Mouse (Mus musculus): ENCODE data around the gene Dgcr2.

Gene Dgcr2

DNA sequence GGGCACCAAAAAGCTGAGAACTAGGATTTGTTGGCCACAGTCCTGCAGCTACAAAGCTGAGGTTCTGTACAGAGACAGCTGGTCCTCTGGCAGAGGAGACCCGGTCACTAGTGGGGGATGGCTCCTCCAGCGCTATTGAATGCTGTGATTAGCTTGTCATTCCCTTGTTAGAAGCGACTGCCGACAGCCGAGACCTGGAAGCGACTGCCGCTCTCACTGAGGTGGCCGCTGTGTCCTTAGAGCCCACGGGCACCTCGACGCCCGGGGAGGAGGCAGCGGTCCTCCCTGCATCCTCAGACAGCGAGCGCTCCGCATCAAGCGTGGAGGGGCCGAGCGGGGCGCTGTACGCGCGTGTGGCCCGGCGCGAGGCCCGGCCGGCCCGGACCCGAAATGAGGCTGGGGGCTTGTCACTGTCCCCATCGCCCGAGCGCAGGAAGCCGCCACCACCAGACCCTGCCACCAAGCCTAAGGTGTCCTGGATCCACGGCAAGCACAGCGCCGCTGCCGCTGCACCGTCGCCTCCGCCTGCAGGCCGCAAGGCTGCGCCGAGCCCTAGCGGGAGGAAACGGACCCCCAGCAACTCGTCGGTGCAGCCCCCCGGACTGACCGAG, 91.7 kb downstream of the Dgcr2 start:
- peak; percentile 91 for DNase-seq

DNA sequence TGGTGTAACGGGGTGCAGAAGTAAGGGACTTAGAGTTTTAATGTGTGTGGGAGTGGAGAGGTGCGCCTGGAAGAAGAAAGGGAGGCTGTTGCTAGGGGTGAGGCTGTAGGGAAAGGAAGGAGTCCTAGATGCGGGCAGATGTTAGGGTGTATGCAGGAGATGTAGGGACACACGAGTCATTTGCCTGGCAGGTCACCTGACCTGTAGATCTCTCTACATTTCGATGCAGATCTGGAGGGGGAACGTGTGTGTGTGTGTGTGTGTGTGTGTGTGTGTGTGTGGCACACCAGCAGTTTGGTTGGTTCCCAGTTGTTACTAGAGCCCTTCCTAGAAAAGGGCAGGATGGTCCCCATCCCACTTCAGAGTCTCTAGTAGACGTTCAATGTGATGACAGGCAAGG, 93.4 kb downstream of the Dgcr2 start:
- no peak for DNase-seq

DNA sequence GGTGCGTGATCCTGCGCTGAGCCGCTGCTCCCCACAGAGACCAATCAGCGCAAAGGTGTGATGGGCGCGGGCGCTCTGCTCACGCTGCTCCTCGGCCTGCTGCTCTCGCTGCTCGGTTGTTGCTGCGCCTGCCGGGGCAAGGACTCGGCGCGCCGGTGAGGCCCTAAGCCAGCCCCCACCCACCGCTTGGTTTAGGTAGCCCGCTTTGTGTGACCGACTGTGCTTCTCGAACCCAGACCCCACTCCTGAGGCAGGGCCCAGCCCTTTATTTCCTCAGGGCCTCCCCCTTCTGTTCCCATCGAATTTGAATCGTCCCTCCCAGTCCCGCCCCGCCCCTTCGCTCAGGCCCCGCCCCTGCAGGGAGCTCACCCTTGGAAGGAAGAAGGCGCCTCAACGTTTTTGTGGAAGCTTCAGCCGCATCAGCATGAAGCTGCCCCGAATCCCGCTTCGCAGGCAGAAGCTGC, 93.9 kb downstream of the Dgcr2 start:
- DNase-seq: no peak

DNA sequence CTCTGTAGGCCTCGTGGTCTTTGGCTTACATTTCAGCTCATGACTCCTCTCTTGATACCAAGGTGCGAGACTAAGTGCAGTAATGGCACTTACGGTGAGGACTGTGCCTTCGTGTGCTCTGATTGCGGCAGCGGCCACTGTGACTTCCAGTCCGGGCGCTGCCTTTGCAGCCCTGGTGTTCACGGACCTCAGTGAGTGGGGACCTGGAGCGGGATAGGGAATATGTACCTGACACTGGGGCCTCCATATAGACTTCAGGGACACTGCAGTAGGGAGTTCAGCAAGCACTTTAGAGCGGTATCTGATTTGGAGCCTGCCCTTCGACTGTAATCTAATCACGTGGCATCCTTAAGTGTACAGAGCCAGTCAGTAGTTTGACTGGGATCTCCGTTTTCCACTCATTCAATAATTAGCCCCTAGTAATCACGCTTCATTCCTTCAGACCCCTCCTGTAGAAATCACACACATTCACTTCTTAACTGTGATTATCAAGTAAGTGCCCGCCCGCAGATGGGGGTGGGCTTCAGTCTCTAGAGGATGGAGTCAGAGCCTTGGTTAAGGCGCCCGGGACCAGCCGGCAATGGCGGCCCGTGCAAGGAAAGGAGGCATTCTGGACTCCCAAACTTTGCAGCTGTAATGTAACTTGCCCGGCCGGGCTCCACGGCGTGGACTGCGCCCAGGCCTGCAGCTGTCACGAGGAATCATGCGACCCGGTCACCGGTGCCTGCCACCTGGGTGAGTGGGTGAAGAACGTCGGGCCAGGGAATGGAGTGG, 94.5 kb downstream of the Dgcr2 start:
- no peak for DNase-seq

DNA sequence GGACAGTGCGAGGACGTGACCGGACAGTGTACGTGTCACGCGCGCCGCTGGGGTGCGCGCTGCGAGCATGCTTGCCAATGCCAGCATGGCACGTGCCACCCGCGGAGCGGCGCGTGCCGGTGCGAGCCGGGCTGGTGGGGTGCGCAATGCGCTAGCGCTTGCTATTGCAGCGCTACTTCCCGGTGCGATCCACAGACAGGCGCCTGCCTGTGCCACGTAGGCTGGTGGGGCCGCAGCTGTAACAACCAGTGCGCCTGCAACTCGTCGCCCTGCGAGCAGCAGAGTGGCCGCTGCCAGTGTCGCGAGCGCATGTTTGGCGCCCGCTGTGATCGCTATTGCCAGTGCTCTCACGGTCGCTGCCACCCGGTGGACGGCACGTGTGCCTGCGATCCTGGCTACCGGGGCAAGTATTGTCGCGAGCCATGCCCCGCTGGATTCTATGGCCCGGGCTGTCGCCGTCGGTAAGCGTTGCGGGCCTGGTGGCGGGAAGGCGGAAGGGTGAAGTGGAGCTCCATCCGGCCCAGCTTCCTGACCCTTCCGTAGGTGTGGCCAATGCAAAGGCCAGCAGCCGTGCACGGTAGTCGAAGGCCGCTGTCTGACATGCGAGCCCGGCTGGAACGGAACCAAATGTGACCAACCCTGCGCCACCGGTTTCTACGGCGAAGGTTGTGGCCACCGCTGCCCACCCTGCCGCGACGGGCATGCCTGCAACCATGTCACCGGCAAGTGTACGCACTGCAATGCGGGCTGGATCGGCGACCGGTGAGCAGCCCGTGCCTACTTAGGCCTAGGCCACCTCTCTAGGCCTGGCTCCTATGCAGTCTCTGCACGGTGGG, 95.3 kb downstream of the Dgcr2 start:
- peak; percentile 95 for DNase-seq

DNA sequence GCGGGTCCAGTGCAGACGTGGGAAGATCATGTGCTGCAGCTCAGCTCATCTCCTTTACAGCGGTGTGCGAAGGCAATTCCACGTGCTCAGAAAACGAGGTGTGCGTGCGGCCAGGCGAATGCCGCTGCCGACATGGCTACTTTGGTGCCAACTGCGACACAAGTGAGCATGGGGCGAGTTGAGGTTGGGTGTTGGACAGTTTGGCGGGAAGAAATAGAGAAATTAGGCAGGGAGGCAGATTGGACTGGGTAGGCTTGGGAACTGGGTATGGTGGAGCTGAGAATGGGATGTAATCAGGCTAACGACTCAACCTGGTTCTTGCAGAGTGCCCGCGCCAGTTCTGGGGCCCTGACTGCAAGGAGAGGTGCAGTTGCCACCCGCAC, 95.9 kb downstream of the Dgcr2 start:
- DNase-seq: no peak

DNA sequence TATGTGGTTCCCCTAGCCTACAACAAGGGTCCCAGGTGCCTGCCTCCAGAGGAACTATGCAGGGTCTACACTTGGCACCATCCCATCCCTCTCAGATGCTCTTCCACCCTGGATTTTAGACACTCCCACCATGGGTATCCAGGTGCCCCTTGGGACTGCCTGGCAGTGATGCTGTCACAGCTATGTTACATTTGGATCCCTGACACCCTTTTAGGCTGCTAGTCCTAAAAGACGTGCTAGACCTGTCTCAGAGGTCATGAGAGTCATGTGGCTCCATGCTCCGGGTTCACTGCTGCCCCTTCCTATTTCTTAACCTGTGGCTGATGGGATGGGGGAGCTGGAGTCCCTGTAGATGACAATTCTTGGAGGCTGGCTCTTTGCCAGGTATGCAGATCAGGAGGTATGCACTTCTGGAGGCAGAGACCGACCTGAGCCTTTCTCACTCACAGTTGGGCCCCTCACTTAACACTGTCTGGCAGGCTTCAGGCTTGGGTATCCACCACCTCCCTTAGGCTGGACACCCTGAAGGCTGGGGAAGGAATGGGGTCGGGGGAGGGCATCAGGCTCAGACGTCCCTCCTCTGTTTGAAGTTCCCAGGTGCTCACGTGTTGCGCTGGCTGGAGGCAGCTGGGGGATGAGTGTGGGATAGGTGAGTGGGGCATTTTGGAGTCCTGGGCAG, 96.4 kb downstream of the Dgcr2 start:
- DNase-seq: peak; percentile 89

DNA sequence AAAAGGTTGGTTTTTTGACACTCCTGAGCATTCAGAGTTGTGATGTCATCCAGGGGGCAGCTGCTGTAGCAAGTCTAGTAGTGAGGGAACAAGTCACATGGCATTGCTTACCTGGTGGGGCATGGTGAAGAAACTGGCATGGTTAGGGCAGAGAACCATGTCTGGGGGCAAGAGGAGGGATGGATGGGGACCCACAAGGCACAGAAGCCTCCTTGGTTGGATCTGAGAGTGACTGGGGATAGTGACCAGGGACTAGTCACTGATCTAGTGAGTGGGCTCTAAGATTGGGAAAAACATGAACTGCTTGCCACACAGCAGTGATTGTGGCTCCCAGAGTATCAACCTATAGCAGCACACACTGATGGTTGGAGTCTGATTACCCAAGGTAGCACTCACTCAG, 98.8 kb downstream of the Dgcr2 start:
- no peak for DNase-seq

DNA sequence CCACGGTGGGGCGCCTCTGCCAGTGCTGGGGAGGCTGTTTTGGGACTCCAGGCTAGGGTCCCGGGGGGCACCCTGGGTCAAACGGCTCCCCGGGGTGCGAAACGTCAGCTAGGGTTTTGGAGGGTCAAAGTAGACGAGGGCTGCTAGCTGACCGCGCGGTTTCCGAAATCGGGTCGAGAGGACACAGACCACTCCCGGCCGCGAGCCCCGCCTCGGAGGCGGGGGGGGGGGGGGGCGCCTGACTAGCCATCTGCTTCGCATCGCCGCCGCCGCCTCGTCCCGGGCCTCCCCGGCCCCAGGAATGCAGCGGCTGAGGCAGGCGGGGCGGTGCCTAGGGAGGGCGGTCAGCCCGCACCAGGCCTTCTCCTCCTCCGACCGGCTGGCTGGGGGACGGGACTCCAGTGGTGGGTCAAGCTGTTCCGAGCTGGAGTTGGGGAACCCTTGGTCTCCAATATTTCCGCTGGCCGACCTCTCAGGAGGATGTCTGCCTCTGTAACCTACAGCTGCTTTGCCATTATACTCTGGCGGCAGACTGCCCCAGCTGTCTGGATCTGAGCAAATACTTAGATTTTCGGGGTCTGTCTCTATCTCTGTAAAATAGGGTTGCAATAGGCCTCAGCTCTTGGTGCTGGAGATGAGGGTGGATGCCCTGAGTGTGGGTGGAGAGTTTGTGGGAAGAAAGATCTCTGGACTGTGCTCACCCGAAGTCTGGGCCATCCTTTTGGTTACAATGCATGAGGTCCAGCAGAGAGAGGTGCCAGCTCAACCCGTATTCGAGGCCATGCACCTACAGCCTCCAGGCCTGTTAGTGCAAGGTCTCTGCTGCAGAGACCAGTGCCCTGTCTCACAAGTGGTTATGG, 99.8 kb downstream of the Dgcr2 start:
- peak; percentile 98 for DNase-seq

DNA sequence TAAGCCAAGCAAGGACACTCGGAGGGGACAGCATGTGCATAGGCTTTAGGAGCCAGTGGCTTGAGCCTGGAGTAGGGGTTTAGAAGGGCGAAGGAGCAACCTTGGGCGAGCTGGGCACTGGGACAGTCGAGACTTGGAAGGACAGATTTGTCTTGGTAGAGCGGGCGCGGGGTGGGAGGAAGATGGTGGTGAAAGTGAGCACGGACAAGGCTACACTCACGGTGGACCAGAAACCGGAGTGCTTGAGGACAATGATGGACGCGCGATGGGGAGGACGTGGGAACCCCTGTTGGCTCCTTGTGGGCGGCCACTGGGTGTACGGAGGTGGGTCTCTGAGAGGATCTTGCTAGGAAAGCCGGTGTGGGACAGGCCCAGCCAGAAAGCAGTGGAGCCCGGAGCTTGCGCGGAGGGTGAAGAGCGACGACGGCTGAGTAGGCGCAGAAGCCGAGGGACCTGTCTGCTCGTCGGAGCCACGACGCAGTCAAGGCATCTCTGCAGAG, 100.5 kb downstream of the Dgcr2 start:
- peak; percentile 94 for DNase-seq

DNA sequence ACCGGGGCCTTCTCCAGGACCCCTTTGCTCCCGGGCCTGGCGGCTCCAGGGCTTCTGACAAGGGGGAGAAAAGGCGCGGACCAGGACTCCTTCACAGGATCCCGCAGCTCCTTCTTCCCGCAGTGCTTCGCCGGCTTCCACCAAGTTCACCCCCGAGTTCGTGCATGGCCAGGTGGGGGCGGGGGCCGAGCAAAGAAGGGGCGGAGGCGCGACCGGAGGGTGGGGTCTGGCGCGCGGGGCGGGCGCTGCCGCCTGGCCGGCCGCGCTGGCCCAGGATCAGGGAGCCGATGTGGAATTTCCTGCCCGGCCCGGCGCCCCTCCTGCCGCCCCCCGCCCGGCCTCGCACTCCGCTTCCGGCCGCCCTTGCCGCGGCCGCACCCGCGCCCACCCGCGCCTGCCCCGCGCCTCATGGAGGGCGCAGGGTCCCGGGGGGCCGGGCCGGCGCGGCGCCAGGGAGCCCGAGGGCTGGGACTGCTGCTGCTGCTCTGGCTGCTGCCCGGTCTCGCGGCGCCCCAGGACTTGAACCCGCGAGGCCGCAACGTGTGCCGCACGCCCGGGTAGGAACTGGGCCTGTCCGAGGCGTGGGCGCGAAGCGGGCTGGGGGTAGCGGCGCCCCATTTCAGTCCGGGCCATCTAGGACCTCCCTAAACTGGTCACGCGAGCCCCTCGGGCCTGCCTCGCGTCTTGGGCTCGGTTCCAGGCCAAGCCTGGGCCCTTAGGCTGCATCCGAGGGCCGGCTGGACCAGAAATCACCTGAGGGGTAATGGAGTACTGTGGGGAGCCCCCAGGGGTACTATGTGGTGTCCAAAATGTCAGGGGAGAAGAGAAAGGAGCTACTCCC, 101.2 kb downstream of the Dgcr2 start, which contains the start of gene Scarf2:
Gene Scarf2, plus strand, starts transcription at position 312 of the 841 bp plus-strand sequence.
- peak; percentile 97 for DNase-seq

DNA sequence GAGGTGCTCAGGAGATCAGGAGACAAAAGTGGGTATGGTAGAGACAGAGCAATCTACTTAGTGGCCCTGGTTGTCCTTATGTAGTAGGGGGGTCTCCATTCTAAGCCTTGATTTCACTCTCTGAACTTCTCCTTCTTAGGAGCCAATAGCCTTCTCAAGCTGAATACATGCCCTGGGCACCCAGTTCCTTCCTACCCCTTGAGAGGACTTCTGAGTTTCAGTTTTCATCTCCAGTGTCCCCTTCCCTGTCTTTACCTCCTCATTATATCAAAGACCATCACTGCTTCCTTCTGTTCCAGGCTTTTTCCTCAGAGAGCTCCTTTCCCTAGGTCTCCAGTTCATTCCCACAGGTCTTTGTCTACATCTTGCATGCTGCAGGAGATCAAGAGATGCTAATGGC, 101.8 kb downstream of the Dgcr2 start:
- no peak for DNase-seq

DNA sequence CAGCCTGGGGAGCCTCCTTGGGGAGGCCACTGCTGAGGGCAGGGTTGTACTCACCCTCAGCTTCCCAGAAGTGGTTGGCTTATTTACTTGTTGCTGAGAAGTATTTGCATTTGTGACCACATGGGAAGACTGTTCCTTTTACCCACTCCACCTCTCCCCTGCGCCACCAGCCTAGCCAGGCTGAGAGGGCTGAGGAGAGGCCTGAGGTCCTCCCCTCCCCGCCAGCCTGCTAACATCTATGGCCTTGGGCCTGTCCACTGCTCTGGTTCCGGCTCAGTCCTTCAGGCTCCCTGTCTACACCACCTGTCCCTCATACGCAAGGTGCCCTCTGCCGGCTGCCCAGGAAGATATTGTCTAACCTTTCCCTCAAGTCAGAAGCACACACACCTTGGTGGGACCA, 102.7 kb downstream of the Dgcr2 start:
- DNase-seq: peak; percentile 86

DNA sequence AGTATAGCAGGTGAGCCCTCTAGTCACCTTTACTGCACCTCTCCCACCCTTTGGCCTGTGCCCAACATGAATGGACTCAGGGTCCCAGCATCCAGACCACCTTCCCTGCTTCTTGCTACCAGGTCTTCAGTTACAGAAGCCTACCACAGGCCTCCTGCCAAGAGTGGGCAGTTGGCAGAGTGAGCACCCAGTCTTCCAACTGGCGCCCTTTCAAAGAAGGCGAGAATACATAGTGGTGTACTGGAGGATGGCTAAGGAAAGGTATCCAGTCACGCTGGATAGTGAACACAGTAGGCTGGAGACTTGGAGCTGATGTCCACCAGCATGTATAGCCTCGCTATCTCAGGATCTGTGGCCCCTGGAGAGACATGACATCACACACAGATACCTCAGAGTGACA, 104.3 kb downstream of the Dgcr2 start:
- DNase-seq: peak; percentile 90

DNA sequence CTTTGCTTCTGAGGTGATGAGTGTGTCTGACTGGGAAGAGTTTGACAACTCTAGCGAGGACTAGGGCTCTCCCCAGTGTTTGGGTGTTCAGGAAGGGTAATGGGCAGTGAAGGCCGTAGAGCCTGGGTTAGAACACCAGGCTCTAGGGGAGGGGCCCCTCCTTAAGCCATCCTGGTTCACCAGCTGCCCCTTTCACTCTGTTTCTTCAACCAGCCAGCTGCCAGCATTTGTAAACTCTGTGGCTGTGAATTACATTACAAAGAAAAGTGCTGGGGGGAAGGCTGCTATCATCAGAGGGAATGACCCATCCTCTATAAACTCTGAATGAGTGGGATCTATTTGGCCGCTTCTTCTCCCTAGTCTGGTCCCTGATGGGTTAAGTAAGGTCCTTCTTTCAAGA, 105.6 kb downstream of the Dgcr2 start:
- no peak for DNase-seq

Data from heart, adult 11 months (tissue).